Mouse (Mus musculus) neural tube, embryonic 11.5 days (tissue): ENCODE measurements around the gene Tgm2. TPM values are rescaled to one million over a fixed set of nuclear protein-coding genes. Genes with fewer than 3 reads are reported as not detected.
A peak's percentile ranks its signal among the peaks of the same experiment; 100 is the strongest.

Source experiments
- ATAC-seq: fragments of 200-750 bp; cut with Nextera tagmentation; 2 replicates; pipeline ENCODE4 v1.8.0; 2017; ENCODE audit warnings: moderate number of reproducible peaks, mild to moderate bottlenecking, moderate TSS enrichment, moderate library complexity; ENCODE audit not compliant: insufficient read depth, low FRiP score, low TSS enrichment
- DNase-seq: peaks from one replicate; pipeline ENCODE4 v3.0.0-alpha.2; 2015; ENCODE audit warnings: low spot score
- H3K27ac ChIP-seq: fragments of 300-500 bp; sonication (generic); 2 replicates; pipeline ENCODE4 v1.5.1; 2014; ENCODE audit warnings: low read depth, mild to moderate bottlenecking, low read length
- H3K27me3 ChIP-seq: fragments of 300-500 bp; sonication (generic); 2 replicates; pipeline ENCODE4 v1.6.1; 2014; ENCODE audit warnings: mild to moderate bottlenecking, low read length, mixed read lengths; ENCODE audit not compliant: control insufficient read depth, insufficient read depth
- H3K36me3 ChIP-seq: fragments of 300-500 bp; sonication (generic); 2 replicates; pipeline ENCODE4 v1.6.1; 2014; ENCODE audit warnings: mild to moderate bottlenecking, low read length, moderate library complexity, mixed read lengths; ENCODE audit not compliant: control insufficient read depth, insufficient read depth
- H3K4me1 ChIP-seq: fragments of 300-500 bp; sonication (generic); 2 replicates; pipeline ENCODE4 v1.6.1; 2014; ENCODE audit warnings: low read length, mixed read lengths; ENCODE audit not compliant: control insufficient read depth, insufficient read depth
- H3K4me2 ChIP-seq: fragments of 300-500 bp; sonication (generic); 2 replicates; pipeline ENCODE4 v1.6.1; 2014; ENCODE audit warnings: low read depth, mild to moderate bottlenecking, moderate library complexity
- H3K4me3 ChIP-seq: fragments of 300-500 bp; sonication (generic); 2 replicates; pipeline ENCODE4 v1.5.1; 2014; ENCODE audit warnings: low read depth, low read length
- H3K9ac ChIP-seq: fragments of 300-500 bp; sonication (generic); 2 replicates; pipeline ENCODE4 v1.6.1; 2014; ENCODE audit warnings: mild to moderate bottlenecking, low read length
- H3K9me3 ChIP-seq: fragments of 300-500 bp; sonication (generic); 2 replicates; pipeline ENCODE4 v1.6.1; 2016; ENCODE audit warnings: low read length; ENCODE audit not compliant: control insufficient read depth
- WGBS: fragments of 180-500 bp; shearing (Covaris S2); extraction: QIAGEN DNeasy Blood & Tissue Kit; methylation state at CpG from one replicate; pipeline ENCODE4 v1.1.7; 2014; 5-methylcytosine and 5-hydroxymethylcytosine counted together
- polyA plus RNA-seq: library from polyadenylated mRNA; unstranded; fragments of >200 nt; fragmentation: Nextera tagmentation; extraction: Ambion mirVana; gene quantifications from 2 replicates; pipeline ENCODE4 v1.2.1, GENCODE M21; 2014

Tgm2 gene
- polyA plus RNA-seq, 1 experiment from 2014 or later = 5.3 TPM

DNA sequence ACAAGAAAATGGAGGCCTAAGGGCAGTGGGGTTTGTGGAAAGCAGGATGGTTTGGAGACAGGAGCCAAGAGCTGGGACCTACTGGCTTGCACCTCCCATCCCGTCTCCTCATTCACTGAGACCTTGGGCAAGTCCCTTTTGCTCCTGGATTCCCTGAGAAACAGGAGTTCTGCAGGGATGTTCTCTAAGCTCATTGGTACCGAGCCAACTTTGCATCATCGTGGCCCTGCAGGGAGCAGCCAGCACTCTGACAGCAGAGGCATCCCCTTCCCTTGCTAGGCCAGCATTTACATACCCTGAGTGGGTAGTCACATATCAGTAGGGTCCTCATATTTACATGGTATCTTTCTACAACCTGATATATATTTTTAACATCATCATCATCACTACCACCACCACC lies 25.4 kb downstream of the Tgm2 start:
- H3K27ac ChIP-seq = no peak overlapping the region
- WGBS = 84% methylated on average over 3 of the region's 3 CpGs
- no peaks in the 10 kb centered on the region for H3K9me3 ChIP-seq
- DNase-seq = no peak
- no peak for ATAC-seq
- no peaks in the 10 kb centered on the region for H3K27me3 ChIP-seq
- H3K4me3 ChIP-seq = no peak overlapping the region
- no peak overlapping the region for H3K4me2 ChIP-seq
- no peak overlapping the region for H3K9ac ChIP-seq
- no peaks in the 10 kb centered on the region for H3K4me1 ChIP-seq
- H3K36me3 ChIP-seq = no peaks in the 10 kb centered on the region; the same call in 1 of the 2 replicates

DNA sequence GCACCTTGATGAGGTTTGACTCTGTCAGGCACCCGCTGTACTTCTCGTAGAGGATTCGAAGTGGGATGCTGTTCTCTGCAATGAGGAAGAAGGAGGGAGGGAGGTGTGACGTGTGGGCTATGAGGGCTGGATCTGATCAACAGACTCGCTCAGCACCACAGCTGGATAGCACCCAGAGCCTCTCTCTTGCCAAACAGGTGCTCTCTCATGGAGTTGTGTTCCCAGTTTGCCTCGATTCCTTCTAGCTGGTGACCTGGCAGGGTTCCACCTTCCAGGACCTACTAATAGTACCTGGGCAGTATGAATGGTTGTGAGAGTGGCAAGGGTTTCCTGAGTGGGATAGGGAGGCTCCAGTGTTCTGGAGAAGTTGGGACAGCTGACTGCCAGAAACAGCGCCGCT lies 26.0 kb downstream of the Tgm2 start:
- WGBS = 87% methylated on average over 8 of the region's 8 CpGs
- H3K9me3 ChIP-seq = no peaks in the 10 kb centered on the region
- no peak overlapping the region for H3K9ac ChIP-seq
- no peak overlapping the region for H3K4me2 ChIP-seq
- no peak overlapping the region for H3K4me3 ChIP-seq
- ATAC-seq (no peak), DNase-seq (no peak)
- H3K27me3 ChIP-seq = no peaks in the 10 kb centered on the region
- no peaks in the 10 kb centered on the region; the same call in 1 of the 2 replicates for H3K36me3 ChIP-seq
- no peak overlapping the region for H3K27ac ChIP-seq
- H3K4me1 ChIP-seq = no peaks in the 10 kb centered on the region

DNA sequence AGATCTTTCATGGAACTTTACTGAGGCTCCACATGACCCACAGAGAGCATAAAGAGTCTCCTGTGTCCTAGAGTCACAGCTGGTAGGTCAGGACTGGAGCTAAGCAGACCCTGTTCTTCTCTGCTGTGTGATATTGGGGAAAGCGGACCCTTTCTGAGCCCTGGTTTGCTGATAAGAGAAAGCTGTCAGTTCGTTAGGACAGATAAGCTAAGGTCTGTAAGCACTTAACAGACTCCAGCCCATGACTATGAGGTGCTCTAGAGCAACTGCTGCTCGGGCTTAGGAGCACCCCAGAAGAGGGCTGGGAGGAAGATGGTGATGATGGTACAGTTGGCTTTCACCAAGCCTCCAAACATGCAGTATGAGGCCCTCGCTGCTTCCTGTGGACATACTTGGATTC lies 27.1 kb downstream of the Tgm2 start:
- no peak overlapping the region for H3K4me2 ChIP-seq
- no peak for ATAC-seq
- no peak overlapping the region for H3K4me3 ChIP-seq
- H3K9ac ChIP-seq = no peak overlapping the region
- H3K36me3 ChIP-seq = no peaks in the 10 kb centered on the region
- no peak overlapping the region for H3K27ac ChIP-seq
- H3K27me3 ChIP-seq = no peaks in the 10 kb centered on the region
- 81% methylated on average over 4 of the region's 4 CpGs for WGBS
- no peaks in the 10 kb centered on the region for H3K9me3 ChIP-seq
- H3K4me1 ChIP-seq = no peaks in the 10 kb centered on the region
- no peak for DNase-seq

DNA sequence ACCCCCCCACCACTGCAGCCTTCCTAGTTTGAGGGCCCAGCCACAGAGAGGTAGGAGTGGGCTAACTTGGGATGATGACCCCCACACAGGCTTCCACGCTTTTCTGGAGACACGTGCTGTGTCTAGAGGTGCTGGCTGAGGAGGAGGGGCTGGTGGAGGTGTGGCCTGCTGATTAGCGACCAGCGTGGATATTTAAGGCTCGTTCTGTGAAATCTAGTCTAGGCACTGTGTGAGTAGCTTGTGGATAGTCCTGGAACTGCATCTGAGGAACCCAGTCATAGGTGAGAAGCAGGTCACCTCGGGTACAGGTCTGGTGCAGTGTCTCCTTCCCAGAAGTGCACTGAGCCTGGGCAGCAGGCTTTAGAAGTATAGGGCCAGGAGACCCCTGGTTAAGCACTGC lies 29.6 kb downstream of the Tgm2 start:
- Histone ChIP-seq H3K9ac (no peak overlapping the region), H3K4me2 (no peak overlapping the region), H3K4me1 (no peaks in the 10 kb centered on the region), H3K4me3 (no peak overlapping the region), H3K27ac (no peak overlapping the region), H3K9me3 (no peaks in the 10 kb centered on the region), H3K27me3 (no peaks in the 10 kb centered on the region), H3K36me3 (no peaks in the 10 kb centered on the region)
- 53% methylated on average over 6 of the region's 6 CpGs for WGBS
- ATAC-seq (no peak), DNase-seq (no peak)

DNA sequence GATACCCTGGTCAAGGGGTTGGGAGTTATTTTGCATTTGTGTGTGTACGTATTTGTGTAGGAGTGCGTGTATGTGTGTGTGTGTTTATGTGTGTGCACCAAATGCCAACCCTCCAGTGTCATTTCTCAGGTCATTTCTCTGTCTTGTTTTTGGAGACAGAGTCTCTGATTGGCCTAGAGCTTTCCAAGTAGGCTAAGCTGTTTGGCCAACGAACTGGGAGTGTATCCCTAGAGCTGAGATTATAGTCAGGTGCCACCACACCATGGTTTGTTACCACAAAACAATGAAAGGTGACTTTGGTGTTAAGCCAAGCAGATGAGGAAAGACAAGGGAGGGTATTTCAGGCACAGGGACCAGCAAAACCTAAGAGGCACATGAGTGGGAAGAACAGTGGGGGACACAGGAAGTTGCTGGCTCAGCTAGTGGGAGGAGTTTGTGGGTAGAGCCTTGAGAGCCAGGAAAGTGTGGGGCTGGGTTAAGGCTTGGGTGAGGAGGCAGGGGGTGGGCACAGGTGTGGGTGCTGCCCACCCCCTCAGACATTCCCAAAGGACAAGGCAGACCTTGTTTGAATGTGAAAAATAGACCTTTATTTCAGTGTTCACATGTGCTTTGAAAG lies 30.3 kb downstream of the Tgm2 start:
- Histone ChIP-seq H3K36me3 (no peaks in the 10 kb centered on the region), H3K4me2 (no peak overlapping the region), H3K4me3 (no peak overlapping the region), H3K27ac (no peak overlapping the region), H3K27me3 (no peaks in the 10 kb centered on the region), H3K4me1 (no peaks in the 10 kb centered on the region), H3K9ac (no peak overlapping the region), H3K9me3 (no peaks in the 10 kb centered on the region)
- DNase-seq (no peak), ATAC-seq (no peak)
- 88% methylated on average over 3 of the region's 3 CpGs for WGBS

DNA sequence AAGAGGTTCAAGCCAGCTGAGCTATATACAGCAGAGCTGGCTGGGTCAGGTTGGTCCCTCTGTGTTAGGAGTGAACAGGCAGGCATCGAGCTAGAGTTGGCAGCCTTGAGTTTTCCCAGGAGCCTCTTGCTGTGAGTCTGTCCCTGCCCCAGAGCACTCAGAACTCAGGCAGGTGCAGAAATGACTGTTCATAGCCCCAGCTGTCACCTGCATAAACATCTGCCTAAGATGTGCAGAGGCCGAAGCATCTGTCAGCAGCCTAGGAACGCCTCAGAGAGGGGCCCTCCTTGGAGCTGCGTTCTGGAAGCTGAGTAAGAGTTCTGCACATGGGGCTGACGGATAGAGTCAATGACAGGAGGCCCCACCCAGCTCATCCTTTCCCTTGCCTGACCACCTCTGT lies 31.3 kb downstream of the Tgm2 start:
- Histone ChIP-seq H3K4me3 (no peak overlapping the region), H3K9ac (no peak overlapping the region), H3K9me3 (no peaks in the 10 kb centered on the region), H3K27me3 (no peaks in the 10 kb centered on the region), H3K36me3 (no peaks in the 10 kb centered on the region), H3K4me1 (no peaks in the 10 kb centered on the region), H3K27ac (no peak overlapping the region), H3K4me2 (no peak overlapping the region)
- WGBS = 67% methylated on average over 5 of the region's 5 CpGs
- DNase-seq (no peak), ATAC-seq (no peak)

DNA sequence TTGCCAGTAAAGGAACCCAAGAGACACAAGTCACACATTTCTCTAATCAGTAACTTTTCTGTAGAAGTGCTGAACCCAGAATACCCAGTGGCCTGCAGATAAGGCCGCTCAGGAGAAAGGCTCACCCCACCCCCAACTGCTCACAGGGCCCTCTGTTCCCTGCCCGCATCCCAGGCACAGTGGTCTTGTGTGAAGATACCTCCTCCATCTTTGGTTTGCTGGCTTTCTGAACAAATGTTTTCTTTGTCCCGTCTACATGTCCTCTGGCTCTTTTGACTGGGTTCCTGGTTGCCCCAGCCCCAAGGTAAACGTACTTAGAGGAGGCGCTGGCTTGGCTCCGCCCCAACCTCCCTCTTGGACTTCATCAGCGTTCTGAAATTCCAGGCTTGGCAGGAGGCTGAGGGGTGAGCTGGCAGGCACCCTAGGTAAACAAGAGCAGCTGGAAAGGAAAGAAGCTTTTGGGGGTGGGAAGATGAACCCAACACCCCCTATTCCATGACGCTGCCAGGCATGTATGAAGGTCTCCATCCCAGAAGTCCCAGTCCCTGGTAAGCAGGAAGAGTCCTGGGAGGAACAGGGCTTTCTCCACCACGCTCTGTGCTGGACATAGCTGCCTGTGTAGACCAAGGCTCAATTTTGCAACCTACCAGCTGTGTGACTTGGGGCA lies 32.5 kb downstream of the Tgm2 start:
- WGBS = 46% methylated on average over 9 of the region's 9 CpGs
- Histone ChIP-seq H3K9me3 (no peaks in the 10 kb centered on the region), H3K27me3 (no peaks in the 10 kb centered on the region), H3K27ac (no peak overlapping the region), H3K4me2 (no peak overlapping the region), H3K36me3 (no peaks in the 10 kb centered on the region), H3K4me1 (no peaks in the 10 kb centered on the region), H3K4me3 (no peak overlapping the region), H3K9ac (no peak overlapping the region)
- ATAC-seq = no peak
- DNase-seq = peak; percentile 40

DNA sequence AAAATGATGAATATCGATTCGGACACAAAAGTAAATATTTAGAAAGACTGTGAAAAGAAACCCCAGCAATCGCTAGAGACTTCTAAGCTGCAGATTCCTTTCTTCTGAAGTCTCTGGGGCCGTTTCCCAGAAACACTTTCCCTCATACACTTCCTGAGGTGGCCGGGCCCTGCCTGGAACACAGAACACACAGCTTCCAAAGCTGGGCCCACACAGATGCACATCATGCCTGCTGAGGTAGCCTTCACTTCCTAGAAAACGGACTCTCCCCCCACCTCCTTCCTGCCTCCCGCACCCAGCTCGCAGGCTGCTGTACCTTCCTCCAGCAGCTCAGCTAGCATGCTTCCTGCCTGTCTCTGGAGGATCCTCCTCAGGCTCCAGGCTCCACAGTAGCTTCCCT lies 36.7 kb downstream of the Tgm2 start:
- no peak overlapping the region for H3K4me3 ChIP-seq
- no peaks in the 10 kb centered on the region for H3K9me3 ChIP-seq
- ATAC-seq (no peak), DNase-seq (no peak)
- H3K4me2 ChIP-seq = no peak overlapping the region
- no peak overlapping the region for H3K27ac ChIP-seq
- H3K36me3 ChIP-seq = no peaks in the 10 kb centered on the region
- no peak overlapping the region for H3K9ac ChIP-seq
- H3K27me3 ChIP-seq = no peaks in the 10 kb centered on the region
- H3K4me1 ChIP-seq = no peaks in the 10 kb centered on the region
- 54% methylated on average over 8 of the region's 8 CpGs for WGBS

DNA sequence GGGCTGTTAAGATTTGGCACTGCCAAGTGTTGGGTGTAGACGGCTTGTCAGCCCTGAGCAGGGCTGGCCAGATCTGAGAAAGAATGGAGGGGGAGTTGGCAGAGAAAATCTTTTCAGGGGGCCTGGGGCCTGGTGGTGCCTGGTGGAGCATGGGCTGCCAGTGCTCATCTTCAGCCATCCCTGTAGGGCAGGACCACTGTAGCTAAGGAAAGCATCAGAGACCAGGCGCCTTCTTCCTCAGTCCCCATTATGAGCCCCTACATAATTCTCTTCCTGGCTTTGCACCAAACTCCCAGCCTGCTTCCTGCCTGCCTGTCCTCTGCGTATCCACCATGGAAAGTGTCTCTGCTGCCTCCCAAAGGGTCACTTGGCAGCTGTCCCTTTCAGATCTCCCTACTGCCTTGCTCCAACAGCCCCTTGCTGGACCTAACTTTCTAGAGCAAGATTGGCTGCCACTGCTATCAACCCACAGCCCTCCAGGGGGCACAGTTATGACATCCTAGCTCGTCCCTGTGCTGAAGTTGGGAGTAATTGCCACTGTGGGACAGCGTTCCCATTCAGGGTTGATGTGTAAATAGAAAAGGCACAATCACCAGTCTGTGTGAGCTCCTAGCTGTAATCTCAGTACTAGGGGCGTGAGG lies 39.2 kb downstream of the Tgm2 start:
- Histone ChIP-seq H3K4me1 (no peaks in the 10 kb centered on the region), H3K27ac (no peak overlapping the region), H3K9me3 (no peaks in the 10 kb centered on the region), H3K36me3 (no peaks in the 10 kb centered on the region), H3K4me3 (no peak overlapping the region), H3K27me3 (no peaks in the 10 kb centered on the region), H3K9ac (no peak overlapping the region), H3K4me2 (no peak overlapping the region)
- DNase-seq (peak; percentile 59), ATAC-seq (no peak)
- WGBS = 33% methylated on average over 6 of the region's 6 CpGs
